Mouse (Mus musculus): Measurements from ENCODE around the gene Frs2.

DNA sequence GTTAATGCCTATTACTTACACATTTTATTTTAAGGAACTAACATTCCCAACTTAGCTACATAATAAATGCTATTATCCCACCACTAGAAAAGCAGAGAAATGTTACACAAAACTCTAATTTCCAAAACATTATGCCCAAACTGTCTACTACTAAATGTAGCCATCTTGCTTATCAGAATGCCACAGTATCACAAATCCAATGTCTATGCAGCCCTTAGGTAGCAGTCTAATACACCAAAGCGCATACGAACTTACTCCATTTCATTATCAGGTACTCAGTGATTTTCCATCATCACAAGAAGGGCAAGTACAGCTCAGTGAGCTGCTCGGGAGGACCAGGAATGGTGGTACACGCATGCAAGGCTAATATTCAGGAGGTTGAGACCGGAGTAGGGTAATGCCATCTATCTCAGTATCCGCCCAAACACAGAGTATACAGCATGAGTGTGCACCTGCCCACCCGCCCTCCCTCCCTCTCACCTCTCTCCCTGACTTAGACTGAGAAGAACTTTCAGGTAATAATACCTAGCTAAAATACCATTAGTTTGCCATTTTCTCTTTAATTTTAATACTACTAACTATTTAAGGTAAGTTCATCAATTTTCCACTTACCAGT, 28.2 kb downstream of the Frs2 start:
- TF ChIP-seq CTCF (IDR thresholded peaks at IDR 0.05; ENCODE audit: low read depth) (no peak), EP300 (optimal IDR thresholded peaks at IDR 0.05) (no peak)
